Mouse (Mus musculus) adrenal gland (tissue): ENCODE data around the gene Tmem92.
"Not testable (repeated sequence)": the region's sequence is repeated elsewhere in the genome, so short reads cannot be mapped to it uniquely, and the experiment has no call there.

Experiments
- intact Hi-C: fragments of 180-260 bp; cut with DNase I; formaldehyde crosslinking; loops from one replicate; pipeline ENCODE4 v1.15.1; 2025
- long read RNA-seq, 2 experiments: library from polyadenylated mRNA; unstranded; transcript quantifications; one replicate each; pipeline ENCODE4 v2.0.0; 2020; ENCODE audit warnings: borderline replicate concordance in 1 of 2; ENCODE audit not compliant: insufficient replicate concordance in 1 of 2

Tmem92 gene
- long read RNA-seq, experiment 1 = 0 reads
- long read RNA-seq, experiment 2 = 0 reads

DNA sequence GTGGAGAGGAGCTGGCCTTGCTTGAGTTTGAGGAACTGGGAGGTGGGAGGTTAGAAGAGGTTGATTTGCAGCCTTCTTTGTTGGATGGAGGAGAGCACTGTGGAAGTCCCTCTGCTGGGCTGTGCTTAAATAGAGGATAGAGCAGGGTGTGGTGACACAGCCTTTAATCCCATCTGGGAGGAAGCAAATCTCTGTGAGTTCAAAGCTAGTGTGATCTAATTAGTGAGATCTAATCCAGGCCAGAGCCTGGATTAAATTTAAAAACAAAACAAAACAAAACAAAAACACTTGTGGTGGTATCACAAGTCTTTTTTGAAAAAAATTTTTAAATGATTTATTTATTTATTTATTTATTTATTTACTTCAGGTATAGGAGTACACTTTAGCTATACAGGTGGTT, at the start of gene Tmem92:
Gene Tmem92 (minus strand): TSS at position 101 of the 400 bp plus-strand sequence.
- intact Hi-C loops = no loop called here

DNA sequence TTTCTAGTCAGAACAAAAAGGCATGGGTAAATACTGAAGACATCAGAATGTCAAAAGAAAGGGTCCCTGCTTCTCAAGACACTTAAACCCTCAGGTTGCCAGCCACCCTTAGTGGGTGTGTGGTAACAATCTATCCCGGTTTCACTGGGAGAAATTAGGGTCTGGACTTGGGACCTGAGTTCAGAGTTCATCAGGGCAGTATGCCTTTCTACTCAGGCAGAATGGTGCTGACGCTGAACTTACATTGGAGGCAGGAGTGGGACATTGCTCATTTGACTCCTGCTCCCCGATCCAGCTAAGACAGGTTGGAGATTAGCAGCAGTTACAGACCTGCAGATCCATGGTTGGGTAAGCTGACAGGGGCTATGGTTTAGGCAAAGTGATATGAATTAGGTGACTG, 46.5 kb upstream of the Tmem92 start:
- intact Hi-C loops = no loop called here

DNA sequence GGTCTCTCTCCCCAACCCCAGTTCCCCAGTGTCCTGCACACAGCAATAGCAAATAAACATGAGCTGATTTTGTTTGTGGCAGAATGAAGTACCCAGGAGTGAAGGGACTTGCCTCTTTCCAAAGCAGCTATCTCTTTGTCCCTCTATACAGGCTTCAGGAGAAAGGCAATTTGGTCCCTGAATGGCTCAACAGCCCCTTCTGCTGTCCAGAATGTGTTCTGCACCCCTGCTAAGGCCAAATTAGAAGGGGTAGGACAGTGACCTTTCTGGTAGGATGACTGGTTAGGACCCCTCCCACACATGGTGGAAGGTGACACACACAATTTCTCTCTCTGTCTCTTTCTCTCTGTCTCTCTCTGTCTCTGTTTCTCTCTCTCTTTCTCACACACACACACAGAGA, 36.9 kb upstream of the Tmem92 start:
- intact Hi-C loops = not testable (repeated sequence)

DNA sequence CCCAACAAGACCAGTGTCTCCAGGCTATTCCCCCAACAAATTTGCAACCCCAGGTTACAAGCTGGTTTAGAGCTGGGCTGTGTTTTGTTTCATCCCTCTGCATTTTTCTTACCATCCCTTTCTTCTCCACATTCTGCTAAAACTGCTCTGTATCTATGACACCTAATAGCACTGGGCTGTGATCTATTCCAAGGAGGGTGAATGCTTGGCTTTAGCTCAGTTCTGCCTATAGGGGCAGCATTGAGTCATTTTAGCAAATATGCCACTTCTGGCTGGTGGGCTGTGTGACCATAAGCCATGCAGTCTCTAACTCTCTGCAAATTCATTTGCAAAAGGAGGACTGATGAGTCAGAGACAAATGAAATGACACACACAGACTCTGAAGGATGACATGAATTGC, 36.4 kb upstream of the Tmem92 start:
- intact Hi-C loops = not testable (repeated sequence)

DNA sequence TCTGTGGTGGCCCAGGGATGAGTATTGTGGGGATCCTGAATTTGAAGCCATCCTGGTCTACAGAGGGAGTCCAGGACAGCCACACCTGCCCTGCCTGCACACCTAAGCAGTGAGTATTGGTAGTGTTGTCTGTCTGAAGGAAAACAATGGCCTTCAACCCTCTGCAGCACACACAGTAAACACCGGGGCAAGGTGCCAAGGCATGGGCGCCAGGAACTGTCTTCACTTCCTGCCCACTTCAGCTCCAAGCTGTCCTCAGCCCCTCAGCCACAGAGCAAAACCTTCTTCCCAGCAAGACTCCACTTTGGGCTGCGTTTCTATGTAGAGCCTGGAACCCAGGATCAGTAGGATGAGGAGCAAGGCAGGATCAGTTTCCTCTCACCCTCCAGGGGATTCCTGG, 29.0 kb upstream of the Tmem92 start:
- intact Hi-C loops = not testable (repeated sequence)

DNA sequence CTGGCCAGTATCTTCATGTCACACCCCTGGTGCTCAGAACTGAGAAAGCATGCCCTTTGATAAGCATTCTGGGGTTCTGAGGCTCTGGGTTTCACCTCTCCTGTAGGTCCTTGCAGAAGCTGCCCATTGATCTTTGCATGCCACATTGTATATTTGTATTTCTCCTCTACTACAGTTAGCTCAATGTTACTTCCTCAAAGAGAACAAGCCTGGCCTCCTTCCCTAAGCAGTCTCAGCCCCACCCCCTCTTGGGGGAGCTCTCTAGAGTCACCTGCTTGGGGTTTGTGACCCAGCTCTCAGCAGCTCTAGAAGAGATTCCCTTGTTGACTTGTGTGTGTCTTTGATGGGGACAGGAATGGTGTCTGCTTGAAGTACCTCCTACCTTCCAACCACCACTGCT, 9.2 kb upstream of the Tmem92 start:
- intact Hi-C loops = no loop called here

DNA sequence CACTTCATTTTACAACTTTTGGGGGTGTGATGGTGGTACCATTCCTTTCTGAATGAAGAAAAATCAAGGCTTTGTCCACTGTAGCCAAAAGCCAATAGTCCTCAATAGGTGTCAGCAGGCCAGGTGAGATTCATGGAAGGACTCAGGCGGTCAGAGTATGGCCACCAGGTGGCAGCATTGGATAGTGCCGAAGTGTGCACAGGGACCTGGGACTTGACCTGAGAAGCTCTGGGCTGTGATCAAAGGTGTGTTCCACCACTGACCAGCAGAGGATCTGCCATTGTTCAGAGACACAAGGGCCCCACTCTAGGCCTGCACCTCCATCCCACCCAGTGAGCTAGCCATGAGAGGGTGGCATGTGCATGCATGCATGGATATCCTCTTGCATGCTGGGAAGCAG, 2.7 kb upstream of the Tmem92 start:
- intact Hi-C loops = loop anchor here (2.0 kb wide), 1 partner anchor 54 kb away; no protein-coding TSS in a partner anchor

DNA sequence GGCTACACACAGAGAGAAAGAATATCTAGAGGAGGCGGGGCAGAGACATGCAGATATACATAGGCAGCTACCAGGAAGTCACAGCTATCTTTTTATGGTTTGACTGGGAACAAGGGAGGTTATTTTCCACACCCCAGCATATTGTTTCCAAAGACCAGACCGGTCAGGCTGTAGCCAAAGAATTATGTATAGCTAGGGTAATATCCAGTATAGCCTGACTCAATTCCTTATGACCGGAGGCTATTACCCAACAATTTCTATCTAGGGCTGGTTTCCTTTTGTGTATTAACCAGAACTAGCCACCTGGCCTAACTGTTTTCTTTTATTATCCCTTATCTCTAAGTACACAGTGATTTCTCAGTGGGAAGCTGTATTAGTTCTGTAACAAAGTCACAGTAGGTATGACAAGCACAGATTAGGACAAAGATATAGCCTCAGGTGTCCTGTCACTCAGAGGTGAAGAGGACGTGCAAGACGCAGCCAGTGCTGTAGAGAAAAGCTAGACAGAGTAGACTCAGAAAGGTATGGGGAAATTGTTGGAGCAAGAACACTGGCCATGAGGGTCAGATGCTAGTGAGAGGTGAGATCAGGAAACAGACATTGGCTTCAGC, 7.5 kb downstream of the Tmem92 start:
- intact Hi-C loops = no loop called here

DNA sequence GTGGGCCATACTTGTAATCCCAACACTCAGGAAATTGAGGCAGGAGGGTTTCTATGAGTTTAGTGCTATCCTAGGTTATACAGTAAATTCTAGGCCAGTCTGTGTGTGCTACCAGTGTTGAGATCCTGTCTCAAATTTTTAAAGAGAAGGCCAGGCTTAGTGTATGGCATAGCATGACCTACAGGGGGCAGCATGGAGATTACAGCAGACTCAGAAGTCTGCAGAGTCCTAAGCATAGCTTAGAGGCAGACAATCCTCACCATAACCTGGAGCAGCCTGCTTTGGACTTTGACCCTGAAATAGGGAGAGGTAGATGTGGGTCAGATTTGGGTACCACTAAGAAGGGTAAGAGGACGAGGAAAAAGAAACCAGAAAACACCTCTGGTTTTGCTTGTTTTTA, 8.7 kb downstream of the Tmem92 start:
- intact Hi-C loops = no loop called here

DNA sequence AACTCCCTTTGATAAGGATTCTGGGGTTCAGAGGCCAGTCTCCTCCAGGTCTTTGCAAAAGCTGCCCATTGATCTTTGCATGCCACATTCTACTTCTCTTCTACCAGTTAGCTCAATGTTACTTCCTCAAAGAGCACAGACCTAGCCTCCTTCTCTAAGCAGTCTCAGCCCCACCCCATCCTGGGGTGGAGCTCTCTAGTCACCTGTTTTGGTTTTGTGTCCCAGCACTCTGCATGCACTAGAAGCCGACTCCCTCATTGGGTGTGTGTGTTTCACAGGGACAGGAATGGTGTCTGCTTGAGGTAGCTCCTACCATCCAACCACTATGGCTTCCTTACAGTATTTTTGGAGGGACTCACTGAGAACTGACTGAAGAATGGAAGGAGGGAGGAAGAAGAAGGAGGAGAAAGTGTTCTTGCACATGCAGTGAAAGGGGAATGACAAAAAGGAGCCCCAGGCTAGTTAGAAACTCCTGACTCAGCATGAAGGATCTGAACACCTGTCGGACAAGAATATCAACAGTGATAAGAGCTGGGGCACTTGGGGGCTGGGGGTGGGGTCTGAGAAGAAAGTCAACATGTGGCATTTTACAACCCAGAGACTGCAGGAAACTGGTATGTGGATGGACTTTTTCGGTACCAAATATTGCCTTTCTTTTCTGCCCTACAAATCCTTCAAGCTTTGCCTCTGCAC, 10.0 kb downstream of the Tmem92 start:
- intact Hi-C loops = no loop called here

DNA sequence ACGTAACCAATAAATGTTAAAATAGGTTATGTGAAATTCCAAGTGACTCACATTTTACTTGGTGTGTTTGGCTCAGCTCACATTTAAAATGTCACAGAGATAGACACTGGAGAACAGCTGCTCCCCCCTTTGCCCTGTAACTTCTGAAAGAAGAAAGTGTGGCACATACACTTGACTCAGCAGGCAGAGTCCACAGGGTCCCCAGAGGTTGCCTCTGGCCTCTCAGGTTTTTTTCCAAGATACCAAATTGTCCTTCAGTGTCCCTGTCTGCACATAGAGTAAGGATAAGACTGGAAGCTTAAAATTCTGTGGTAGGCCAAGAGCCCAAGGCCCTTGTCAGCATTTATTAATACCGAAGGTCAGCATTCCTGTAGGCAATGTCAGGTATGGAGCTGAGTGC, 15.3 kb downstream of the Tmem92 start:
- intact Hi-C loops = no loop called here

DNA sequence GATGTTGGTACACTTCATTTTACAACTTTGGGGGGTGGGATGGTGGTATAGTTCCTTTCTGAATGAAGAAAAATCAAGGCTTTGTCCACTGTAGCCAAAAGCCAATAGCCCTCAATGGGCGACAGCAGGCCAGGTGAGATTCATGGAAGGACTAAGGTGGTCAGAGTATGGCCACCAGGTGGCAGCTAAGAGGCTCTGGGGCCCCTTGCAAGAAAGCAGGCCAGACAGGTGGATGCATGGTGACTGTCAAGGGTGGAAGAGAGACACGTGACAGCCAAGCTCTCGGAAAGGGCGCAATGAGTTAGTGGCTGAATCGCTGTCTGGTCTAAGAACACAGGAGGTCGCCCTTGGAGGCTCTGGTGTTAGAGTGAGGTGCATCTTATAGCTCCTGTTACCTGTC, 19.7 kb downstream of the Tmem92 start:
- intact Hi-C loops = no loop called here

DNA sequence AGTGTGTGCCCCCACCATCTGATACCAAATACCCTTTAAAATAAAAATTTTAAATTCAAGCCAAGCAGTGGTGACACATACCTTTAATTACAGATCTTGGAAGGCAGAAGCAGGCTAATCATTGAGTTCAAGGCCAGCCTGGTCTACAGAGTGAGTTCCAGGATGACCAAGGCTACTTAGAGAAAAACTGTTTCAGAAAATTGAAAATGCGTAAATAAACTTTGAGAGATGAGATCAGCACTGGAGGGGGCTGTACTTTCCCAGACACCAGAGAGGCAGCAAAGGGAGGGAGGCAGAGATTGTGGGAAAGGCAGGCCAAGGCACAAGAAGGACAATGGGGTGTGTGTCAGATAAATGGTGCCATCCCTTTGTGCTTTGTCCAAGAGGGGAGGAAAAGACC, 20.2 kb downstream of the Tmem92 start:
- intact Hi-C loops = no loop called here

DNA sequence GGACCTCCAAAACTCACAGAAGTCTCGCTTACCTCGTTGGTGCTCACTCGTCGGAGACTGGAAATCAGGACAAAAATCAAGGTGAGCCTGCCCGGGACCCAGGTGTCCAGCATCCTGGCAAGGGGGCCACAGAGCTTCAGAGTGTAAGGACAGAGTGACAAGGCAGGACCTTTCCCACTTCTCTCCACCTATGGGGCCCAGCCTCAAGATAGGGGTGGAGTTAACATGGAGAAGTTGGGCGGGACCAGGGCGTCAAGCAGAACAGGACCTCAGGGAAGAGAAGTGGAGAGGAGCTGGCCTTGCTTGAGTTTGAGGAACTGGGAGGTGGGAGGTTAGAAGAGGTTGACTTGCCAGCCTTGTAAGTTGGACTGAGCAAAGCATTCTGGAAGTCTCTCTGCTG, 21.7 kb downstream of the Tmem92 start:
- intact Hi-C loops = no loop called here

DNA sequence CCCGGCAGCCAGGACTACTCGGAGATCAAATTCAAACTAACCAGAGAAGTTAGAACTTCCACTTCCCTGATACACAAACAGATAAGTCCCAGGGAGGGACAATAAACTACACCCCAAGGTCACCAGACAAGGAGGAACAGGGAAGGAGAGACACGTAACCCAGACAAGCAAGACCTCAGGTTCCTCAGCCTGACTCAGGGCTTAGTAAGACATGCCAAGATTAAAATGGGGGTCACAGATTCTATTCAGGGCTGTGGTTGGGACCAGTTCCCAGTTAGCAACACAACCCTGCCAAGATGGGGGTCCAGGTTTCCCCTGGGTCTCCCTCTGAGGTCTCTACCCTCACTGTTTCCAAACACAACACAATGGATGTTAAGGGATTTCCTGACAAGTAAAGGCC, 22.1 kb downstream of the Tmem92 start:
- intact Hi-C loops = no loop called here

DNA sequence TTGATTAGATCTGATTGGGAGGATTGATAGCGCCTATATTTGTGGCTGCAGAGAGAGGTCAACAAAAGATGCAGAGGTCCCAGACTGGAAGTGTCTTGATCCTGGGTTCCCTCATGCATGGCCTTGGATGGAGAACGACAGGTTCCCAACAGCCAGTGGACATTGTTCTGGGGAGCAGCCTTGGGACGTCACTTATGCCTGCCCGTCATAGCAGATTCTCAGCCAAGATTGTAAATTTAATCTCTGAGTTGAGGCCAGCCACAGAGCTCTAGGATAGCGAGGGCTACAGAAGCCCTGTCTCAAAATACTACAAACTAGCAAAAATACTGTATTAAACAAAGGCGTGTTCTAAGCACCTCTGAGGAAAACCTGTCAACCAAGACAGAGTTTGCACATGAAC, 22.6 kb downstream of the Tmem92 start:
- intact Hi-C loops = no loop called here

DNA sequence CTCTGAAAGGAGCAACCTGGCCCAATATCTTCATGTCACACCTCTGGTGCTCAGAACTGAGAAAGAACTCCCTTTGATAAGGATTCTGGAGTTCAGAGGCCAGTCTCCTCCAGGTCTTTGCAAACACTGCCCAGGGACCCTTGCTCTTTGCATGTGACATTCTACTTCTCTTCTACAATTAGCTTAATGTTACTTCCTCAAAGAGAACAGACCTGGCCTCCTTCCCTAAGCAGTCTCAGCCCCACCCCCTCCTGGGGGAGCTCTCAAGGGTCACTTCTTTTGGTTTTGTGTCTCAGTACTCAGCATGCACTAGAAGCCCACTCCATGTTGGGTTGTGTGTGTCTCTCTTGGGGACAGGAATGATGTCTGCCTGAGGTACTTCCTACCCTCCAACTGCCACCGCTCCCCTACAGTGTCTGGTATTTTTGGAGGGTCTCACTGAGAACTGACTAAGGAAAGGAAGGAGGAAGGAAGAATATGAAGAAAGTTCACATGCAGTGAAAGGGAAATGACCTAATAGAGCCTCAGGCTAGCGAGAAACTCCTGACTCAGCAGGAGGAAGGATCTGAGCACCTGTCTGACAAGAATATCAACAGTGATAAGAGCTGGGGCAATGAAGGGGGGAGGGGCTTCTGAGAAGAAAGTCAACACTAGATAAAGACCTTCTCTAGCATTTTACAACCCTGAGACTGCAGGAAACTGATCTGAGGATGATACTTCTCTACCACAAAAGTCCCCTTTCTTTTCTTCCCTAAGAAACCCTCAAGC, 29.4 kb downstream of the Tmem92 start:
- intact Hi-C loops = no loop called here

DNA sequence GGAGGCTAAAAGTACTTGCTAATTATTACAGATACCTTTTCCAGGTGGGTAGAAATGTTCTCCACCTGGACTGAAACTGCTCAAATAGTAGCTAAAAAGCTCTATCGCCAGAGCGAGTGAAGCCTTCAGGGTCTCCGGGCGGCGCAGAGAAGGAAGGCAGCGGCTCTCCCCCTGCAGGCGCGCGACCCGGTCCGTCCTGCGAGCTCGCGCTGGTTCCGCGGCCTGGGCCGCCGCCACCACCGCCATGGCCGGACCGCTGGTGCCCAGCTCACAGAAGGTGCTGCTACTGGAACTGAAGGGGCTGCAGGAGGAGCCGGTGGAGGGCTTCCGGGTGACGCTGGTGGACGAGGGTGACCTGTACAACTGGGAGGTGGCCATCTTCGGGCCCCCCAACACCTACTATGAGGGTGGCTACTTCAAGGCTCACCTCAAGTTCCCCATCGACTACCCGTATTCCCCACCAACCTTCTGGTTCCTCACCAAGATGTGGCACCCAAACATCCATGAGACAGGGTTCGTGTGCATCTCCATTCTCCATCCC, 40.7 kb downstream of the Tmem92 start, which contains the start of gene Cdc34b:
Gene Cdc34b (plus strand): TSS at position 51 of the 541 bp plus-strand sequence.
- intact Hi-C loops = no loop called here

DNA sequence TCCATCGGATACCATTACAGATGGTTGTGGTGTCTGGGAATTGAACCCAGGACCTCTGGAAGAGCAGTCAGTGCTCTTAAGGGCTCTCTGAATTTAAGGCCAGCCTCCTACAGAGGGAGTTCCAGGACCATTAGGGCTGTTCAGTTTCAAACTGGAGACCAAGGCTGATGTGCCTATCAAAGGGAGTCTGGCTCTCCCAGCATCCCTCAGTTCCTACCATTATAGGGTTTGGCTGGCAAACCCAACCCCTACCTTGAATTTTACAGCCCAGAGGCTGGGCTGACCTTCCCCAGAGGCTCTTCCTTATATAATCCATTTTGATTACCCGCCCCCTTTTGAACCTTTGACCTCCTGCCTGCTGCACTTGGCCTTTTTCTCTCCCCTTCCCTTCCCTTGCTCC, 46.8 kb downstream of the Tmem92 start:
- intact Hi-C loops = loop anchor here (10.0 kb wide), 1 partner anchor 199 kb away; the partner anchor contains the start of gene Col1a1

DNA sequence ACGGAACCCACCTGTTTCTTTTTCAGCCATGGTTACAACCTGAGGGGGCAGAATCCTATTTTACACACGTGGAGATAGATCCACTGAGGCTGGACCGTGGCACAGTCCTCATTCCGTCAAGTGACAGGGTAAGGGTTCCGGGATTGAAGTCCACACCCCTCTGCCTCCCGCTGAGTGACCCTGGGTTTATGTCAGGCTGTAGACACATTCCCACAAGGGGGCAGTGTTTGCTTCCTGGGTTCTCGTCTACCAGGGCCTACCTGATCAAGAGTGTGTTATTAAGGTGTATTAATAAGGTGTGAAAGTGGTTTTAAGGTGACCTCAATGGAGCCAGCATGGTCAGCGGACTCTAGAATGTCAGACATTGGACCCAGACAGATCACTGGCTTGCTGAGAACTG, 49.7 kb downstream of the Tmem92 start:
- intact Hi-C loops = loop anchor here (10.0 kb wide), 1 partner anchor 202 kb away; the partner anchor contains the start of gene Col1a1

DNA sequence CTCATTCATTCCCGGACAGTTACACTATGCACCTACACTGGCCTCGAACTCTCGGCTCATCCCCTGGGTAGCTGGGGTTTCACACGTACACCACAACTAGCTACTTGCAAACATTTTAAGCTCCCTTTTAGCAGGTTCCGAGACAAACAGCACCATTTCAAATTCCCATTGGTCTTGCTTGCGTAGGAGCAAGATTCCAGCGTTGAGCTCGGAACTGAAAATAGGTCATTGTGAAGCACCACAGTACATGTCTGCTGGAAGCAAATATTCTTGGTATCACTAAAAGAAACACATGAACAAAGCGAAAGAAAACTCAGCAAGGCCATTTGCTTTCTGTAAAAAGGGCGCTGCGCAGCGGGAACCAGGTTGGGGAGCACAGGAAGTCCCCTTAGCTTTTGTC, 51.3 kb downstream of the Tmem92 start:
- intact Hi-C loops = loop anchor here (2.0 to 10.0 kb wide), 2 partner anchors 54 to 204 kb away; partner anchors contain the start of gene Col1a1

DNA sequence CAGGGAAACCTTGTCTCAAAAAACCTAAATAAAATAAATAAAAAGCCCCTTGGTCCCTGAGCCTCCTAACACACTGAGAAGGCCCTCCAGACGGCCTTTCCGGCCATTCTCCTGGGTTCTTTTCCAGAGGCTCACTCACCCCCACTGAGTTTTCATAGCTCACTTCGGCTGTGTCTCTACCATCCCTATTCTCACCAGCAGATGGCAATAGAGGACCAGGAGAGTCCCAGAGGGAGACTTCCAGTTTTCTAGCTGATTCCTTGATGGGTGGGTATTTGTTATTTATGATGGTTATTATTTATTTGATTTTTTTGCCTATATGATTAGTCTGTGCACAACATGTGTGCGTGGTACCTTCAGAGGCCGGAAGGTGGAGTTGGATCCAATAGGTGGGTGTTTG, 52.2 kb downstream of the Tmem92 start:
- intact Hi-C loops = loop anchor here (2.0 to 10.0 kb wide), 2 partner anchors 55 to 205 kb away; partner anchors contain the start of gene Col1a1
